Mouse (Mus musculus): ENCODE data around the gene Fbln7. TPM values are rescaled to one million over a fixed set of nuclear protein-coding genes. Genes with fewer than 3 reads are reported as not detected.
A peak's percentile ranks its signal among the peaks of the same experiment; 100 is the strongest.

The Fbln7 gene
- polyA plus RNA-seq, 1 experiment from 2014 or later: 2.7 TPM

DNA sequence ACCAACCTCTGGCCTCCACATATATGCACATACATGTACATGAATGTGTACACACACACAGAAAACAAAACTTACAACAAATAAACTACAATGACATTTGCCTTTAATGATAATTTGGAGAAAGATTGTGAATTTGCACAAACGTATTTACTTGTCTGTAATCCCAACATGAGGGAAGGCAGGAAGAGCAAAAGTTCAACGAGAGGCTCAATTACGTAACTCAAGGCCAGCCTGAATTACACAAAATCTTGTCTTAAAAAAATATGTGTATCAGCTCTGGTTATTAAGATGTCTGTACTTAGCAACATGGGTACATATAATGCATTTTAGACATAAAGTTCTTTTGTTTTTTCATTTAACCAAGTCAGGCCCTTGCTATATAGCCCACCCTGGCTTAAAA lies 73.5 kb downstream of the Fbln7 start:
- no peak overlapping the region for H3K27ac ChIP-seq (replicated peaks)
- H3K4me3 ChIP-seq: no peak overlapping the region
- 92% methylated on average over 3 of the region's 3 CpGs for whole genome bisulfite sequencing
- H3K27me3 ChIP-seq: no peaks in the 10 kb centered on the region
- no peak for ATAC-seq (ENCODE audit: low read depth)
- no peaks in the 10 kb centered on the region for H3K9me3 ChIP-seq
- H3K4me1 ChIP-seq (replicated peaks): no peaks in the 10 kb centered on the region
- peaks cover 18% of the 10 kb centered on the region for H3K36me3 ChIP-seq
- H3K9ac ChIP-seq: no peak overlapping the region
- no peak overlapping the region for H3K4me2 ChIP-seq

DNA sequence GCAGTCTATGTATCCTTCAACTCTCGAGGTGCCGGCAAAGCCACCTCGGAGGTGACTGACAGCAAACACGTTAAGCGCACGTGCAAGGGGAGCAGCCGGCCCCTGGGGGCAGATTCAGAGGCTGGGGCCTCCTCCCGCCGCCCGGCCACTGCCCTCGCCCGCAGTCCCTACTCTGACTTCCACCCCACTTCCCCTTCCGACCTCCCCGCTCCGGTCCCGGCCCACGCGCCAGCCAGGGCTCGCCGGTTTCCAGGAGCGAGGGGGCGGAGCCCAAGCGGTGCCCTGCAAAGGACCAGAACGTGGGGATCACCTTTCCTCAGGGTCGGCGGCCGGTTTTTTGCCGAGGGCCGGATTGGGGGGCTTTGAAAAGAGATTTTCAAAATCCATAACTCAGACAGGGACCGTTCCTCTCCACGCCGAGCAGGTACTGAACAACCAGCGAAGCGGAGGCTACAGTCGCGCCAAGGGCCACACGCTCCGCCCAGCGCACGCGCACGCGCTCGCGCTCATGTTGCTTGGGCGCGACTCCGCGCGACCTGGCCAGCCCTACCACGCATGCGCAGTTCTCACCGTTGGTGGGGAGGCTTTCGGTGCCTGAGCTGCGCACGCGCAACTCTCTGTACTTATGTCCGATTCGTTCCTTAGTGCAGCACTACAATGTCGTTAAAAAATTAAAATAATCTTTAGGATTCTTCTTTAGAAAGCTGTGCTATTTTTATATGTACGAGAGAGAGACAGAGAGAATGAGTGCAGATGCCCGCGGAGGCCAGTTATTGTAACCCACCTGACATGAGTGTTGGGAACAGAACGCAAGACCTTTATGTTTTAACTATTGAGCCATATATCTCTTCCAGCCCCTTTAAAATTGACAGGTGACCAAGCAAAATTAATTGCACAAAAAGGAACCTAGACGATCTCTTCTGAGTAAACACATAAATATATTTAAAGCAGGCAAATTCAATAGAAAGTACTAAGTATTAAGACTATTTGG lies 81.1 kb downstream of the Fbln7 start, which contains the start of gene Zc3h8:
Gene Zc3h8, minus strand, starts transcription at position 540 of the 991 bp plus-strand sequence.
- WGBS: 1% methylated on average over 65 of the region's 65 CpGs
- H3K4me3 ChIP-seq: peak within 1 kb of the TSS; percentile 74
- no peaks in the 10 kb centered on the region for H3K9me3 ChIP-seq
- peak within 1 kb of the TSS; percentile 83 for H3K9ac ChIP-seq
- peaks cover 8% of the 10 kb centered on the region; the same call in 1 of the 2 replicates for H3K4me1 ChIP-seq (replicated peaks)
- peak within 1 kb of the TSS; percentile 75 for H3K4me2 ChIP-seq
- peak within 1 kb of the TSS; percentile 81 for H3K27ac ChIP-seq (replicated peaks)
- H3K27me3 ChIP-seq: peaks cover 3% of the 10 kb centered on the region; the same call in 1 of the 2 replicates
- no peaks in the 10 kb centered on the region for H3K36me3 ChIP-seq
- ATAC-seq (ENCODE audit: low read depth): peak; percentile 96

Small RNA genes lying within 50 kb of the gene (microRNA-seq; reads per million reads assigned to microRNA genes)
- gene Gm22859: not detected

Other genes starting within 250 kb of the Fbln7 start
- gene Anapc1, start 175.6 kb upstream of the Fbln7 start, polyA plus RNA-seq (2015; fragmentation: Nextera tagmentation; extraction: Ambion mirVana): 41.8 and 47.7 TPM in 2 replicates
- 2.2 and 2.4 TPM in 2 replicates for gene Mertk, start 164.0 kb upstream of the Fbln7 start, polyA plus RNA-seq (2015; fragmentation: Nextera tagmentation; extraction: Ambion mirVana)
- gene Tmem87b, start 44.9 kb upstream of the Fbln7 start, polyA plus RNA-seq (2015; fragmentation: Nextera tagmentation; extraction: Ambion mirVana): 35.6 and 37.4 TPM in 2 replicates
- 9.4 and 10.9 TPM in 2 replicates for gene Zc3h8, start 81.1 kb downstream of the Fbln7 start, polyA plus RNA-seq (2015; fragmentation: Nextera tagmentation; extraction: Ambion mirVana)
- 3.7 TPM in 2 replicates for gene Zc3h6, start 104.4 kb downstream of the Fbln7 start, polyA plus RNA-seq (2015; fragmentation: Nextera tagmentation; extraction: Ambion mirVana)
- gene Gm10762, start 104.7 kb downstream of the Fbln7 start, polyA plus RNA-seq (2015; fragmentation: Nextera tagmentation; extraction: Ambion mirVana): 22.2 and 24.2 TPM in 2 replicates
- 0.84 and 0.96 TPM in 2 replicates for gene Vinac1, start 185.2 kb downstream of the Fbln7 start, polyA plus RNA-seq (2015; fragmentation: Nextera tagmentation; extraction: Ambion mirVana)
- 32.4 and 33.1 TPM in 2 replicates for gene Ttl, start 203.0 kb downstream of the Fbln7 start, polyA plus RNA-seq (2015; fragmentation: Nextera tagmentation; extraction: Ambion mirVana)
- gene Polr1b, start 238.0 kb downstream of the Fbln7 start, polyA plus RNA-seq (2015; fragmentation: Nextera tagmentation; extraction: Ambion mirVana): 17.2 and 18.5 TPM in 2 replicates

Data from neural tube, embryonic 13.5 days (tissue).